Mouse (Mus musculus) lung, embryonic 14.5 days (tissue): ENCODE measurements at regions not wholly inside any gene's neighbourhood (a gene's known extent, or its start where the extent isn't known, plus 50 kb on each side); places are given as distances from the start of the nearest gene placed in this dataset.

ENCODE experiments used
- ATAC-seq: fragments of 200-750 bp; cut with Nextera tagmentation; 2 replicates; pipeline ENCODE4 v1.8.0; 2017; ENCODE audit warnings: mild to moderate bottlenecking, moderate TSS enrichment, moderate library complexity; ENCODE audit not compliant: insufficient read depth
- DNase-seq: peaks from one replicate; pipeline ENCODE4 v3.0.0-alpha.2; 2015
- H3K27ac ChIP-seq: fragments of 300-500 bp; sonication (generic); 2 replicates; pipeline ENCODE4 v1.5.1; 2014; ENCODE audit warnings: low read depth, mild to moderate bottlenecking, moderate library complexity
- H3K27me3 ChIP-seq: fragments of 300-500 bp; sonication (generic); 2 replicates; pipeline ENCODE4 v1.6.1; 2014; ENCODE audit warnings: low read length, control low read depth; ENCODE audit not compliant: insufficient read depth
- H3K36me3 ChIP-seq: fragments of 300-500 bp; sonication (generic); 2 replicates; pipeline ENCODE4 v1.6.1; 2014; ENCODE audit warnings: control low read depth; ENCODE audit not compliant: insufficient read depth
- H3K4me1 ChIP-seq: fragments of 300-500 bp; sonication (generic); 2 replicates; pipeline ENCODE4 v1.6.1; 2014; ENCODE audit warnings: antibody characterized with exemption, control low read depth; ENCODE audit not compliant: insufficient read depth
- H3K4me2 ChIP-seq: fragments of 300-500 bp; sonication (generic); 2 replicates; pipeline ENCODE4 v1.6.1; 2014; ENCODE audit warnings: mild to moderate bottlenecking
- H3K4me3 ChIP-seq: fragments of 300-500 bp; sonication (generic); 2 replicates; pipeline ENCODE4 v1.5.1; 2014; ENCODE audit warnings: low read depth, low read length
- H3K9ac ChIP-seq: fragments of 300-500 bp; sonication (generic); 2 replicates; pipeline ENCODE4 v1.6.1; 2014
- H3K9me3 ChIP-seq: fragments of 300-500 bp; sonication (generic); 2 replicates; pipeline ENCODE4 v1.6.1; 2016; ENCODE audit warnings: low read depth, low read length, control low read depth
- CTCF ChIP-seq: IDR thresholded peaks from 2 replicates; pipeline ENCODE4 v1.5.1; 2016; ENCODE audit warnings: antibody characterized with exemption, low read depth
- WGBS: fragments of 180-500 bp; shearing (Covaris S2); extraction: QIAGEN DNeasy Blood & Tissue Kit; methylation state at CpG from one replicate; pipeline ENCODE4 v1.1.7; 2014; 5-methylcytosine and 5-hydroxymethylcytosine counted together

DNA sequence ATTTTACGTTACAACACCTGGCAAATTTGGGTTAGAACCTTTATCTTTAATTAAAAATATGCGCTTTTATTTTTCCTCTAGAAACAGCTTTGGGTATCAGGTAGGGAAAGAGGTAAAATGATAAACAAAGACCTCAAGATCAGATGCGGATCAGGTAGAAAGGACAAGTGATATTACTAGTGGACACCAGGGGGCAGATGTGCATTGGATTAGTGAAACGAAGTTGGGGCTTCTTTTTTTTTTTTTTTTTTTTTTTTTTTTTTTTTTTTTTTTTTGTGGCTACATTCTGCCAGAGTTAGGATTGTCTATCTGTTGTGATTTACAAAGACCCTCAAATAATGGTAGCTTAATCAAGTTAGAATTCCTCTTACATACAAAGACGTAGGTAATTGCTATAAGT, 153.8 kb downstream of the Cd109 start:
- no peak overlapping the region for H3K4me3 ChIP-seq
- ATAC-seq: no peak
- H3K27me3 ChIP-seq: no peaks in the 10 kb centered on the region
- H3K27ac ChIP-seq: no peak overlapping the region
- no peak overlapping the region for H3K4me2 ChIP-seq
- H3K9ac ChIP-seq: no peak overlapping the region
- H3K36me3 ChIP-seq: no peaks in the 10 kb centered on the region
- no peaks in the 10 kb centered on the region for H3K9me3 ChIP-seq
- TF ChIP-seq CTCF: peak; percentile 68
- peak; percentile 76 for DNase-seq
- H3K4me1 ChIP-seq: no peaks in the 10 kb centered on the region
- 32% methylated on average over 5 of the region's 5 CpGs for WGBS

DNA sequence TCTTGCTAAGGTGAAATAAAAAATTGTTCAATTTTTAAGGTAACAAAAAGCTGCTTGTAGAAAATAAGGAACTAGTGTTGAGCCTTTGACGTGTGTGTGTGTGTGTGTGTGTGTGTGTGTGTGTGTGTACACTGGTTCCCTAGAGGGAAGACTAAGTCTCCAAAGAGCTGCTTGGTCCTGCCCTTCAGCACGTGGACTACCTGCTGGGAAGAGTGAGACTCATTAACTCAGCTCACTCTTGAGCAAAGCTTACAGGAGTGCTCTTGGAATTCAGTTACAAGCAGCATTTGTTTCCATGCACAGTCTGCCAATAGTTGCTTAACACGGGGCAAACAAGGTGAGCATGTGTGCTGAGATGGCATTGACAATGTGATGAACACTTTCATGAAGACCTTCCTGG, 158.6 kb downstream of the Cd109 start:
- Histone ChIP-seq H3K4me3 (no peak overlapping the region), H3K27me3 (no peaks in the 10 kb centered on the region), H3K9me3 (no peaks in the 10 kb centered on the region), H3K36me3 (no peaks in the 10 kb centered on the region), H3K4me1 (no peaks in the 10 kb centered on the region), H3K9ac (no peak overlapping the region), H3K4me2 (no peak overlapping the region), H3K27ac (no peak overlapping the region)
- TF ChIP-seq CTCF: no peak
- DNase-seq (no peak), ATAC-seq (no peak)
- 42% methylated on average over 3 of the region's 3 CpGs for WGBS

- ATAC-seq: peak; percentile 47
Measured at GRCm38 (mm10) chr9:78775462-78775861, 160.1 kb downstream of the Cd109 start.

GRCm38 (mm10) chr9:78780595-78780994, 165.2 kb downstream of the Cd109 start:
- Histone ChIP-seq H3K9ac (no peak overlapping the region), H3K9me3 (no peaks in the 10 kb centered on the region), H3K4me3 (no peak overlapping the region), H3K27me3 (no peaks in the 10 kb centered on the region), H3K36me3 (no peaks in the 10 kb centered on the region), H3K4me1 (no peaks in the 10 kb centered on the region), H3K27ac (no peak overlapping the region), H3K4me2 (no peak overlapping the region)
- DNase-seq: peak; percentile 28
- no peak for TF ChIP-seq CTCF
- 0 out of 2 replicates have a peak, but pooled peaks have one; percentile 49 for ATAC-seq
- 69% methylated on average over 4 of the region's 4 CpGs for WGBS

More at GRCm38 (mm10) chr9:78775462-78775861, 160.1 kb downstream of the Cd109 start:
- TF ChIP-seq CTCF: peak; percentile 82
- DNase-seq: peak; percentile 81
- WGBS: 8% methylated on average over 5 of the region's 5 CpGs
- H3K27ac ChIP-seq: no peak overlapping the region
- H3K4me2 ChIP-seq: no peak overlapping the region
- no peaks in the 10 kb centered on the region for H3K4me1 ChIP-seq
- H3K27me3 ChIP-seq: no peaks in the 10 kb centered on the region
- H3K4me3 ChIP-seq: no peak overlapping the region
- no peak overlapping the region for H3K9ac ChIP-seq
- H3K36me3 ChIP-seq: no peaks in the 10 kb centered on the region
- H3K9me3 ChIP-seq: no peaks in the 10 kb centered on the region

DNA sequence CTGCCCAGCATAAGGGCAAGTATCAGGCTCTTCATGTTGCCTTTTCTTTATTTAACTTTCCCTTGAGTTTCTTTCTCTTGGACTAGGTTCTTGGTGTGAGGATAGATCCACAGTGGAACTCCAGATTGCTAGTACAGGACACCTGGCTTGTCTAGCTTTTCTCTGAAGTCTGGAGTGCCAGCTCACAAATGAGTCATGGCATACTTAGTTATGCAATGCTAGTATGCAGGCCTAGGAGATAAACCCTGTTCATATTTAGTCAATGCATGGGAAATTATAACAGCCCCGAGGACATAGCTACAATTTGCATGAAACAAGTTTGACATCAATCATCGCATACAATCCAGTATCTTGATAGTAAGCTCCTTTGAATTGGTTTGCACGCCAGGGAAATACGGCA, 167.0 kb downstream of the Cd109 start:
- Histone ChIP-seq H3K27ac (no peak overlapping the region), H3K36me3 (no peaks in the 10 kb centered on the region), H3K4me1 (no peaks in the 10 kb centered on the region), H3K9ac (no peak overlapping the region), H3K27me3 (no peaks in the 10 kb centered on the region), H3K9me3 (no peaks in the 10 kb centered on the region), H3K4me2 (no peak overlapping the region), H3K4me3 (no peak overlapping the region)
- 82% methylated on average over 4 of the region's 4 CpGs for WGBS
- ATAC-seq: no peak
- TF ChIP-seq CTCF: no peak
- no peak for DNase-seq

DNA sequence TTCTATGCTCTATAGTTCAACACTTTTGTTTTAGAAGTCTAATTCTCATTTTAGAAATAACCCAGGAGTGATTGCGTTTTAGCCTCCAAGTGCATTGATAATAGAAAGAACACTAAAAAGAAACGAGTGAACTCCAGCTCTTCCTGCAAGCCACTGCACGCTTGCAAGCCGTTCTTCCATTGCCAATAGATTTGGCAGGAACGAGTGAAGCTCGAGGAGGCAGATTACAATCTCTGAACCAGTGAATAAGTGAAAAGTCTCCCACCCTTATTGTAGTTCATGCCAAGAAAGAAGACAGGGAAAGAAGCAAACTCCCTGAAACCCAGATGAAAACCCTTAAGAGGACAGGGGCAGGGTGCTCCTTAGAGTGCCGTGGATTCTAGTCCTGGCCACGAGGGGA, 167.5 kb downstream of the Cd109 start:
- no peak for ATAC-seq
- H3K9ac ChIP-seq: no peak overlapping the region
- DNase-seq: no peak
- no peaks in the 10 kb centered on the region for H3K27me3 ChIP-seq
- no peaks in the 10 kb centered on the region for H3K36me3 ChIP-seq
- no peaks in the 10 kb centered on the region for H3K9me3 ChIP-seq
- H3K4me2 ChIP-seq: no peak overlapping the region
- 71% methylated on average over 8 of the region's 8 CpGs for WGBS
- no peak overlapping the region for H3K4me3 ChIP-seq
- no peak for TF ChIP-seq CTCF
- no peak overlapping the region for H3K27ac ChIP-seq
- H3K4me1 ChIP-seq: no peaks in the 10 kb centered on the region

DNA sequence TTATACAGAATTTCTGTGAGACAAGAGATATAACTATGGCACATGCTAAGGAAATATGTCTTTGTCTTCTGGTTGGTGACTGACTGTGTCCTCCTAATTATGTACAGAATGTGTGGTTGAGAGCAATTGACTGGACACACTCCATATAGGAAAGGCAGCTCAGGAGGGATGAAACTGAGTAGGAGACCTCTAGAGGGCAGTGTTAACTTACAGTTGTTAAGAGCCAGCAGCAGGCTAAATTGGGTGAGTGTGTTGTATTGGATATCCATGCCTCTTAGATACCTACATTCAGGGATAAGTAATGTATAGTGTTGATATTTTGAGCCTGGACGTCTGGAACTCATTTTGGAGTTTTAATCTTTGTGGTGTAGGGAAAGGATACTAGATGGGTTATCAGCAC, 172.5 kb downstream of the Cd109 start:
- DNase-seq: peak; percentile 92
- Histone ChIP-seq H3K4me2 (no peak overlapping the region), H3K4me3 (no peak overlapping the region), H3K27ac (no peak overlapping the region), H3K27me3 (no peaks in the 10 kb centered on the region), H3K4me1 (no peaks in the 10 kb centered on the region), H3K9me3 (no peaks in the 10 kb centered on the region), H3K36me3 (no peaks in the 10 kb centered on the region), H3K9ac (no peak overlapping the region)
- WGBS: 2% methylated on average over 1 of the region's 1 CpGs
- peak; percentile 80; the same call in 1 of the 2 replicates for ATAC-seq
- peak; percentile 80 for TF ChIP-seq CTCF

- H3K36me3 ChIP-seq: no peaks in the 10 kb centered on the region
- ATAC-seq: no peak
- no peak for DNase-seq
- H3K9me3 ChIP-seq: no peaks in the 10 kb centered on the region
- no peaks in the 10 kb centered on the region for H3K4me1 ChIP-seq
- H3K4me2 ChIP-seq: no peak overlapping the region
- TF ChIP-seq CTCF: no peak
- no peak overlapping the region for H3K27ac ChIP-seq
- no peaks in the 10 kb centered on the region for H3K27me3 ChIP-seq
- no peak overlapping the region for H3K9ac ChIP-seq
- H3K4me3 ChIP-seq: no peak overlapping the region
Measured at GRCm38 (mm10) chr9:78789703-78790102, 174.4 kb downstream of the Cd109 start.
